Comparison of ENCODE assay signal across 19 mouse cellular contexts in the genomic region with DNA sequence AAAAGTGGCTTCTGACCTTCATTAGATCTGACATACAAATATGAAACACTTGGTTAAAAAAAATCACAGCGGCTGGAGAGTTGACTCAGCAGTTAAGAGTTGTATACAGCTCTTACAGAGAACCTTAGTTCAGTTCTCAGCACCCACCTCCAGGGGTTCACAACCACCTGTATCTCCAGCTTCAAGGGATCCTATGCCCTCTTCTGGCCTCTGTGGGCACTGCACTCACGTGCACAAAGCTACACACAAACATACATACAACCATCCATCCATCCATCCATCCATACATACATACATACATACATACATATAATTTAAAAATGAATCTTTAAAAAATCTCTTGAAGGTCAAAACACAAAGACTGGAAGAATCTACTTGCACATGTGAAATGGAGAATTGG.
DNase-seq lines count a peak whose midpoint lies in the region; ATAC-seq and TF ChIP-seq lines count a peak whose summit lies in the region.
"Had no signal": no experiment of that assay in that cellular context is flagged by ENCODE, and none has a peak within 500 bp of the region (broad histone marks: within the 10 kb centered on the region; RNA-seq: fewer than 3 reads in every experiment).

No protein-coding gene starts in this region.

- no peaks in the 10 kb centered on the region for H3K36me3 ChIP-seq in intestine, postnatal 0 days (ENCODE audit: control insufficient read depth, insufficient read depth)
- no peaks in the 10 kb centered on the region for H3K36me3 ChIP-seq in intestine, embryonic 16.5 days (ENCODE audit: control insufficient read depth, insufficient read depth, low read length)
- no peaks in the 10 kb centered on the region for H3K36me3 ChIP-seq in midbrain, postnatal 0 days (ENCODE audit: insufficient read depth, low read length)
- no peaks in the 10 kb centered on the region for H3K36me3 ChIP-seq in midbrain, embryonic 14.5 days (ENCODE audit: control insufficient read depth, insufficient read depth, low read length)
- no peaks in the 10 kb centered on the region for H3K36me3 ChIP-seq in hindbrain, embryonic 16.5 days (ENCODE audit: control insufficient read depth, insufficient read depth, low read length)
- H3K36me3 ChIP-seq: embryonic facial prominence, embryonic 13.5 days; heart, embryonic 12.5 days; hindbrain, embryonic 10.5 days had no signal

- no peak overlapping the region for H3K9ac ChIP-seq in intestine, postnatal 0 days (ENCODE audit: low read depth, low read length)
- no peak overlapping the region for H3K9ac ChIP-seq in intestine, embryonic 16.5 days (ENCODE audit: low read depth, low read length)
- no peak overlapping the region for H3K9ac ChIP-seq in midbrain, postnatal 0 days (replicated peaks; ENCODE audit: low read length, poor library complexity, severe bottlenecking)
- H3K9ac ChIP-seq in midbrain, embryonic 14.5 days (replicated peaks; ENCODE audit: low read length): no peak overlapping the region
- H3K9ac ChIP-seq in hindbrain, embryonic 16.5 days (ENCODE audit: low read depth, low read length): no peak overlapping the region
- H3K9ac ChIP-seq: embryonic facial prominence, embryonic 13.5 days; heart, embryonic 12.5 days; hindbrain, embryonic 14.5 days had no signal

- H3K4me1 ChIP-seq in intestine, postnatal 0 days (replicated peaks; ENCODE audit: control insufficient read depth, insufficient read depth, low read length): no peaks in the 10 kb centered on the region
- H3K4me1 ChIP-seq in intestine, embryonic 16.5 days (ENCODE audit: control insufficient read depth, insufficient read depth, low read length): no peaks in the 10 kb centered on the region
- no peaks in the 10 kb centered on the region for H3K4me1 ChIP-seq in midbrain, postnatal 0 days (ENCODE audit: insufficient read depth, low read length)
- no peaks in the 10 kb centered on the region; the same call in 1 of the 2 replicates for H3K4me1 ChIP-seq in midbrain, embryonic 14.5 days (ENCODE audit: control insufficient read depth, insufficient read depth, low read length)
- peaks cover 3% of the 10 kb centered on the region; the same call in 1 of the 2 replicates for H3K4me1 ChIP-seq in hindbrain, embryonic 16.5 days (ENCODE audit: control insufficient read depth, insufficient read depth, low read depth, low read length)
- H3K4me1 ChIP-seq: heart, embryonic 12.5 days; hindbrain, embryonic 10.5 days had no signal

- H3K9me3 ChIP-seq in intestine, postnatal 0 days (ENCODE audit: control insufficient read depth): 0 out of 2 replicates have a peak, but pooled peaks cover 3% of the 10 kb centered on the region
- H3K9me3 ChIP-seq in intestine, embryonic 16.5 days (ENCODE audit: control insufficient read depth, low read length): no peaks in the 10 kb centered on the region
- H3K9me3 ChIP-seq in midbrain, postnatal 0 days (ENCODE audit: low read length): no peaks in the 10 kb centered on the region
- no peaks in the 10 kb centered on the region for H3K9me3 ChIP-seq in midbrain, embryonic 14.5 days (ENCODE audit: control insufficient read depth, low read length)
- no peaks in the 10 kb centered on the region for H3K9me3 ChIP-seq in hindbrain, embryonic 16.5 days (ENCODE audit: control insufficient read depth, low read length)
- H3K9me3 ChIP-seq: embryonic facial prominence, embryonic 13.5 days; hindbrain, embryonic 10.5 days had no signal

- H3K27me3 ChIP-seq in intestine, postnatal 0 days (replicated peaks; ENCODE audit: control insufficient read depth, insufficient read depth, low read length): no peaks in the 10 kb centered on the region
- H3K27me3 ChIP-seq in intestine, embryonic 16.5 days (replicated peaks; ENCODE audit: control insufficient read depth, insufficient read depth, low read length): no peaks in the 10 kb centered on the region
- no peaks in the 10 kb centered on the region; the same call in 1 of the 2 replicates for H3K27me3 ChIP-seq in midbrain, postnatal 0 days (ENCODE audit: insufficient read depth, low read length)
- no peaks in the 10 kb centered on the region for H3K27me3 ChIP-seq in midbrain, embryonic 14.5 days (ENCODE audit: control insufficient read depth, insufficient read depth, low read length)
- no peaks in the 10 kb centered on the region for H3K27me3 ChIP-seq in hindbrain, embryonic 16.5 days (replicated peaks; ENCODE audit: control insufficient read depth, insufficient read depth, low read length)
- H3K27me3 ChIP-seq: embryonic facial prominence, embryonic 13.5 days; heart, embryonic 12.5 days; Patski had no signal

- no peak overlapping the region for H3K27ac ChIP-seq in intestine, postnatal 0 days (ENCODE audit: low read depth, low read length)
- H3K27ac ChIP-seq in intestine, embryonic 16.5 days (ENCODE audit: low read length): no peak overlapping the region
- H3K27ac ChIP-seq in midbrain, postnatal 0 days (ENCODE audit: low read depth, low read length): no peak overlapping the region
- H3K27ac ChIP-seq in midbrain, embryonic 14.5 days (replicated peaks; ENCODE audit: low read depth, low read length): no peak overlapping the region
- no peak overlapping the region for H3K27ac ChIP-seq in hindbrain, embryonic 16.5 days (ENCODE audit: low read depth, low read length)
- H3K27ac ChIP-seq: embryonic facial prominence, embryonic 13.5 days; hindbrain, embryonic 10.5 days; hindbrain, embryonic 14.5 days had no signal

- TF ChIP-seq CTCF in intestine, postnatal 0 days (IDR thresholded peaks at IDR 0.05; ENCODE audit: low read depth): 0 out of 2 replicates have a peak, but pooled peaks have one; percentile 7
- peak; percentile 25 for TF ChIP-seq CTCF in midbrain, postnatal 0 days (IDR thresholded peaks at IDR 0.05)

- no peak overlapping the region for H3K4me2 ChIP-seq in intestine, postnatal 0 days (replicated peaks; ENCODE audit: low read depth)
- no peak overlapping the region for H3K4me2 ChIP-seq in intestine, embryonic 16.5 days (ENCODE audit: low read depth, low read length)
- no peak overlapping the region for H3K4me2 ChIP-seq in midbrain, postnatal 0 days (ENCODE audit: low read depth, low read length, poor library complexity, severe bottlenecking)
- no peak overlapping the region for H3K4me2 ChIP-seq in midbrain, embryonic 14.5 days (ENCODE audit: low read length)
- no peak overlapping the region for H3K4me2 ChIP-seq in hindbrain, embryonic 16.5 days (ENCODE audit: low read length)
- H3K4me2 ChIP-seq: embryonic facial prominence, embryonic 13.5 days; heart, embryonic 12.5 days; hindbrain, embryonic 14.5 days had no signal

- ATAC-seq in intestine, postnatal 0 days: no peak
- ATAC-seq in intestine, embryonic 16.5 days: no peak
- ATAC-seq in midbrain, postnatal 0 days (ENCODE audit: low FRiP score): no peak
- ATAC-seq in midbrain, embryonic 14.5 days (ENCODE audit: low FRiP score, low TSS enrichment): no peak
- ATAC-seq in hindbrain, embryonic 16.5 days: no peak
- ATAC-seq: forebrain, embryonic 14.5 days; Patski had no signal

- no peak for DNase-seq in midbrain, postnatal 0 days (ENCODE audit: low spot score)
- no peak for DNase-seq in midbrain, embryonic 14.5 days
- DNase-seq in R1 (ENCODE audit: low read depth, low spot score): peak; percentile 58
- DNase-seq in heart, adult 18-20 months: no peak
- DNase-seq: adrenal gland, postnatal 10 days; cerebellum, adult 11 months; cerebellum, adult 8-10 months; cerebellum, postnatal 14 days; gastrocnemius, postnatal 10 days; kidney, adult 18-20 months had no signal

- no peak overlapping the region for H3K4me3 ChIP-seq in intestine, postnatal 0 days (ENCODE audit: low read depth, low read length)
- H3K4me3 ChIP-seq in intestine, embryonic 16.5 days (ENCODE audit: low read length): no peak overlapping the region
- no peak overlapping the region for H3K4me3 ChIP-seq in midbrain, postnatal 0 days (ENCODE audit: low read depth, low read length)
- H3K4me3 ChIP-seq in midbrain, embryonic 14.5 days (replicated peaks; ENCODE audit: low read depth, low read length): no peak overlapping the region
- no peak overlapping the region for H3K4me3 ChIP-seq in hindbrain, embryonic 16.5 days (ENCODE audit: low read length)
- H3K4me3 ChIP-seq: embryonic facial prominence, embryonic 13.5 days; heart, embryonic 12.5 days; hindbrain, embryonic 10.5 days had no signal

- 91% methylated on average over 2 of the region's 2 CpGs for WGBS in intestine, postnatal 0 days
- WGBS in intestine, embryonic 16.5 days: 93% methylated on average over 2 of the region's 2 CpGs
- 92% methylated on average over 2 of the region's 2 CpGs for WGBS in midbrain, postnatal 0 days
- WGBS in midbrain, embryonic 14.5 days: 93% methylated on average over 2 of the region's 2 CpGs
- 90% methylated on average over 2 of the region's 2 CpGs for WGBS in hindbrain, embryonic 16.5 days
